Mouse (Mus musculus) liver, postnatal 0 days (tissue): ENCODE measurements around the gene Sgpp1. TPM values are rescaled to one million over a fixed set of nuclear protein-coding genes. Genes with fewer than 3 reads are reported as not detected.

Experiments
- ATAC-seq: fragments of 200-750 bp; cut with Nextera tagmentation; 2 replicates; pipeline ENCODE4 v1.8.0; 2017; ENCODE audit warnings: mild to moderate bottlenecking, moderate library complexity
- DNase-seq: peaks from one replicate; pipeline ENCODE4 v3.0.0-alpha.2; 2016
- H3K27ac ChIP-seq: fragments of 300-500 bp; sonication (generic); 2 replicates; pipeline ENCODE4 v1.5.1; 2014; ENCODE audit warnings: antibody characterized with exemption, moderate library complexity, mild to moderate bottlenecking, low read depth
- H3K27me3 ChIP-seq: fragments of 300-500 bp; sonication (generic); 2 replicates; pipeline ENCODE4 v1.6.1; 2014; ENCODE audit warnings: low read length, control low read depth, mixed read lengths; ENCODE audit not compliant: insufficient read depth
- H3K36me3 ChIP-seq: fragments of 300-500 bp; sonication (generic); replicated peaks from 2 replicates; pipeline ENCODE4 v1.6.1; 2014; ENCODE audit warnings: mild to moderate bottlenecking, control low read depth, low read length, moderate library complexity, mixed read lengths; ENCODE audit not compliant: insufficient read depth
- H3K4me1 ChIP-seq: fragments of 300-500 bp; sonication (generic); 2 replicates; pipeline ENCODE4 v1.6.1; 2014; ENCODE audit warnings: antibody characterized with exemption, mild to moderate bottlenecking, control low read depth; ENCODE audit not compliant: insufficient read depth
- H3K4me2 ChIP-seq: fragments of 300-500 bp; sonication (generic); 2 replicates; pipeline ENCODE4 v1.6.1; 2014; ENCODE audit warnings: low read depth, mild to moderate bottlenecking, low read length, moderate library complexity, mixed read lengths
- H3K4me3 ChIP-seq: fragments of 300-500 bp; sonication (generic); 2 replicates; pipeline ENCODE4 v1.5.1; 2014; ENCODE audit warnings: low read depth, low read length
- H3K9ac ChIP-seq: fragments of 300-500 bp; sonication (generic); replicated peaks from 2 replicates; pipeline ENCODE4 v1.6.1; 2014; ENCODE audit warnings: mild to moderate bottlenecking, moderate library complexity
- H3K9me3 ChIP-seq: fragments of 300-500 bp; sonication (generic); 2 replicates; pipeline ENCODE4 v1.6.1; 2016; ENCODE audit warnings: mild to moderate bottlenecking, control low read depth, low read length, mixed read lengths
- CTCF ChIP-seq: sonication (generic); IDR thresholded peaks from 2 replicates; pipeline ENCODE4 v1.5.1; 2016; ENCODE audit warnings: antibody characterized with exemption, low read depth
- EP300 ChIP-seq: IDR thresholded peaks from 2 replicates; pipeline ENCODE4 v1.6.1; 2016; ENCODE audit warnings: antibody characterized with exemption, low read depth, mild to moderate bottlenecking
- WGBS: fragments of 180-500 bp; shearing (Covaris S2); extraction: QIAGEN DNeasy Blood & Tissue Kit; methylation state at CpG from one replicate; pipeline ENCODE4 v1.1.7; 2014; ENCODE audit not compliant: insufficient replicate concordance; 5-methylcytosine and 5-hydroxymethylcytosine counted together
- polyA plus RNA-seq: library from polyadenylated mRNA; unstranded; fragments of >200 nt; fragmentation: Nextera tagmentation; extraction: Ambion mirVana; gene quantifications from 2 replicates; pipeline ENCODE4 v1.2.1, GENCODE M21; 2015

Sgpp1 gene
- polyA plus RNA-seq, 1 experiment from 2014 or later, result 13.8 TPM

DNA sequence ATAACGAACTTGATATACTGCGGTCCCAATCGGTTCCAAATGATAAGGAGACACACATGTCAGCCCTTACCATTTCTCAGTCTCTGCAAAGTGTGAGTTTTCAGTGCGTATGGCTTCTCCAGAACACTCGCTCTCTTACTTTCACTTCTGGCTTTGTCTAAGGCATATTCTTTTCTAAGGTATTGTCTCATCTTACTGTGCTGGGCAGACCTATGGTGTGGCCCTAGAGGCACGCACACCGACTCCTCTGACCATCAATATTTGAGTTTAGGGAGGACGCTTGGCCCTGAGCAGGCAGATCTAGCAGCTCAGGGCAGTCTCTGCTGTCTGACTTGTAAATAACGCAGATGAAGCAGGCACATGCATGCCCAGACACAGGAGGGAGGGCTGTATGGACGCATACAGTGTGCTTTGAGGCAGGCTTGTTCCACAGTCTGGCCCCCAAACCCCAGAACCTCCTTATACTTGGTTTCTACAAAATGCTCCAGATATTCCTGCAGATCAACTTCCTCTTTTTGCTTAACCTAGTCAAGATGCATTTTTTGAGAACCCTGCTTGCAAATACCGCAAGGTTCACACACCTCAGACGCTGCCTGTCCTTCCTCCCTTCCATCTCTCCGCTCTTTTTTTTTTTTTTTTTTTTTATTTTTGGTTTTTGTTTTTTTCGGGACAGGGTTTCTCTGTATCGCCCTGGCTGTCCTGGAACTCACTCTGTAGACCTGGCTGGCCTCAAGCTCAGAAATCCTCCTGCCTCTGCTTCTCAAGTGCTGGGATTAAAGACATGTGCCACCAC, 8.0 kb downstream of the Sgpp1 start:
- Histone ChIP-seq H3K9ac (no peak overlapping the region), H3K27me3 (no peaks in the 10 kb centered on the region), H3K9me3 (no peaks in the 10 kb centered on the region), H3K4me1 (peaks cover 15% of the 10 kb centered on the region; the same call in 1 of the 2 replicates), H3K36me3 (peaks cover 6% of the 10 kb centered on the region; the same call in 1 of the 2 replicates), H3K4me3 (peak overlapping the region; percentile 7; the same call in 1 of the 2 replicates), H3K27ac (peak overlapping the region; percentile 50; the same call in 1 of the 2 replicates), H3K4me2 (peak overlapping the region; percentile 59)
- DNase-seq, result no peak
- WGBS, result 61% methylated on average over 15 of the region's 15 CpGs
- no peak for ATAC-seq
- TF ChIP-seq EP300 (no peak), CTCF (no peak)

DNA sequence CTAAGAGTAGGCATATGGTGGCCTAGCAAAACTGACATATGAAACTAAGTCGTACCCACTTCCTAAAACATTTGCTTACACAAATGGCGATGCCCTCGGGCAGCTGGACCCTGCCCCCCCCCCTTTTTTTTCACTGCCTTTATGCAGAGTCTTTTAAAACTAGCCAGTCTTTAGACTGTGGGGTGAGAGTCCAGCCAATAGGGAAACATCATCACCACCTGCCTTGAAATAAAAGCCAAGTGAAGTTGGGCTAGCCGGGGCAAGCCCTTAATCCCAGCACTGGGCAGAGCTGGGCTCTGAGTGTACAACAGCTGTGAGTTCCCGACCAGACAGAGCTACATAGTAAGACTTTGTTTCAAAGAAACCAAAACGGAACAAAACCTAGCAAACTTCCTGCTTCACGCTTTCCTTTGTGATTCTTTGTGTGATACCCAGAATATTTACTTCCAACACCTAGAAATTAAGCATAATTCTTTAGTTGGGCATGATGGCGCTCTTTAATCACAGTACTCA, 9.1 kb downstream of the Sgpp1 start:
- Histone ChIP-seq H3K4me1 (peaks cover 12% of the 10 kb centered on the region; the same call in 1 of the 2 replicates), H3K9me3 (no peaks in the 10 kb centered on the region), H3K4me2 (no peak overlapping the region), H3K27ac (peak overlapping the region; percentile 50), H3K4me3 (no peak overlapping the region), H3K9ac (no peak overlapping the region), H3K36me3 (peaks cover 6% of the 10 kb centered on the region; the same call in 1 of the 2 replicates), H3K27me3 (no peaks in the 10 kb centered on the region)
- 65% methylated on average over 8 of the region's 8 CpGs for WGBS
- TF ChIP-seq EP300, result no peak
- DNase-seq, result no peak
- no peak for ATAC-seq

DNA sequence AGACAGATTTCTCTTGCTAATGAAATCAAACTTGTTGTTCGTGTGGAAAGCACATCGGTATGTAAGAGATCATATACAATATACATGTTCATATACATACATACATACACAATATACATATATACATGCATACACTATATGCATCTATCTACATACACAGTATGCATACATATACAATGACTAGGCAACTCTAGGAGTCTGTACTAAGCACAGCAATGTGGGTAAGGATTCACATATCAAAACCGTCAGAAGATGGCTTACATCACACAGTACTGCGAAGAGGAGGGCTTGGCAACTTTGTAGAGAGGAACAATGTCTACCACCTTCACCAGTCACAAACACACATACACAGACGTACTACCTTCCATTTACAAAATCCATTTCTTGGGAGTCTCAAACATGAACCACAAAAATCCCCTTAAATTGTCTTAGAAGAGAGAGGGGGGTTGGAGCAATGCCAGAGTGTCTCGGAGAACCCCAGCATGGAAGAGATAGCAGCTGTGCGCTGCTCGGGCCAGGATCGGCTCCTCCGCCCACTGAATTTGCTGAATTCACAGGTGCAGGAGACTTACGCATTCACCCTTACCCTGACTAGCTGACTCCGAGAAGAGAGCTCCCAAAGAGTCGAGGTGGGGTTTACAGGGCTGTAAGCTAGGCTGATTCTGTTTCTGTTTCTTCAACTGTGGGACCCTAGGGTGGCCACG, 10.8 kb downstream of the Sgpp1 start:
- peak overlapping the region; percentile 13; the same call in 1 of the 2 replicates for H3K4me3 ChIP-seq
- no peaks in the 10 kb centered on the region for H3K27me3 ChIP-seq
- H3K4me2 ChIP-seq, result peak overlapping the region; percentile 60
- DNase-seq (peak; percentile 33), ATAC-seq (peak; percentile 86)
- H3K9ac ChIP-seq, result no peak overlapping the region
- H3K36me3 ChIP-seq, result peaks cover 13% of the 10 kb centered on the region
- WGBS, result 61% methylated on average over 14 of the region's 14 CpGs
- peak overlapping the region; percentile 66; the same call in 1 of the 2 replicates for H3K27ac ChIP-seq
- no peaks in the 10 kb centered on the region for H3K9me3 ChIP-seq
- peaks cover 5% of the 10 kb centered on the region; the same call in 1 of the 2 replicates for H3K4me1 ChIP-seq
- no peak for TF ChIP-seq EP300
- TF ChIP-seq CTCF, result no peak

DNA sequence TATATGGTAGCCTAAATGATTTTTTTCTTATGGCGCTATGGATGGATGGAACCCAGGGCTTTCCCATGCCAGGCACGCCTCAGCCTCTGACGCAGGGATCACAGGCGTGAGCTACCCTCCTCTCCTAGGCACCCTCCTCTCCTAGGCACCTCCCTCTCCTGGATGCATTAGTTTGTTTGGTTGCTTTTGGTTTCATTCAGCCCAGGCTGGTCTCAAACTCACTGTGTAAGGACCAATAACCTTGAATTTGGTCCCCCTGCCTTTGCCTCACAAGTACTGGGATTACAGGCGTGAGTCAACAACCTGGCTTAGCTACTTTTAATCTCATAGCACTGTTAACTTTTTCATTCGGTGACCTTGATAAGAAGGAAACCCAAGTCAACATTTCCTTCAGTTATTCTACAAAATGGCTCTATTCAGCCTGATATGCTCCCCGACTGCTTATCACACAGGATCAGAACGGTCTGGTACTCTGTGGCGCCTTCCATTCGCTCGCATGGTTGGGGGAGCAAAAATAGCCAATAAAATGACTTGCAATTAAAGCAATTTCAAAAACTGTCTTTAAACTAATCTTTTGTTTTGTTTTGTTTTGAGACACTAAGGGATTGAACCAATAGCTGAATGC, 11.6 kb downstream of the Sgpp1 start:
- H3K4me2 ChIP-seq, result peak overlapping the region; percentile 60
- peak; percentile 73 for TF ChIP-seq EP300
- no peak for TF ChIP-seq CTCF
- WGBS, result 62% methylated on average over 11 of the region's 11 CpGs
- no peak for DNase-seq
- H3K4me1 ChIP-seq, result peaks cover 5% of the 10 kb centered on the region; the same call in 1 of the 2 replicates
- peak overlapping the region; percentile 66 for H3K27ac ChIP-seq
- ATAC-seq, result peak; percentile 63
- peak overlapping the region; percentile 13; the same call in 1 of the 2 replicates for H3K4me3 ChIP-seq
- H3K9me3 ChIP-seq, result no peaks in the 10 kb centered on the region
- no peaks in the 10 kb centered on the region for H3K27me3 ChIP-seq
- no peak overlapping the region for H3K9ac ChIP-seq
- peaks cover 13% of the 10 kb centered on the region for H3K36me3 ChIP-seq

DNA sequence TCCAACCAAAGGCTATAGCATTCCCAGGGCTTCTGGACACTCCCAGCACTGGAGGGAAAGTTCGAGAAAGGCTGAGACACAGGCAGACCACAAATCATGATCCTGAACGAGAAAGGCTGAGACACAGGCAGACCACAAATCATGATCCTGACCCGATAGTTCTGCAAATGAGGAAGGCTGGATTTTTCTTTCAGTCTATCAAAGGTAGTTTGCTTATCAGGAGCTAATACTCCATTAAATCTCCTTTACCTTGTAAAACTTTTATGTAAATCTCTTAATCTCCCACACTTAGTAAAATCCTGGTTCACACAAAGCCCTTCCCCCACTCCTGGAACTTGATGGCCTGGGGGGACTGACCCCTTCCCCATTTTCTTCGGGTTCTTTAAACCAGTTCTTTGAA, 13.6 kb downstream of the Sgpp1 start:
- H3K27ac ChIP-seq, result no peak overlapping the region
- TF ChIP-seq CTCF (no peak), EP300 (no peak)
- no peak overlapping the region for H3K4me3 ChIP-seq
- H3K27me3 ChIP-seq, result no peaks in the 10 kb centered on the region
- DNase-seq (no peak), ATAC-seq (no peak)
- no peaks in the 10 kb centered on the region for H3K4me1 ChIP-seq
- peaks cover 9% of the 10 kb centered on the region; the same call in 1 of the 2 replicates for H3K36me3 ChIP-seq
- no peak overlapping the region for H3K9ac ChIP-seq
- H3K4me2 ChIP-seq, result no peak overlapping the region
- 48% methylated on average over 4 of the region's 4 CpGs for WGBS
- H3K9me3 ChIP-seq, result no peaks in the 10 kb centered on the region

DNA sequence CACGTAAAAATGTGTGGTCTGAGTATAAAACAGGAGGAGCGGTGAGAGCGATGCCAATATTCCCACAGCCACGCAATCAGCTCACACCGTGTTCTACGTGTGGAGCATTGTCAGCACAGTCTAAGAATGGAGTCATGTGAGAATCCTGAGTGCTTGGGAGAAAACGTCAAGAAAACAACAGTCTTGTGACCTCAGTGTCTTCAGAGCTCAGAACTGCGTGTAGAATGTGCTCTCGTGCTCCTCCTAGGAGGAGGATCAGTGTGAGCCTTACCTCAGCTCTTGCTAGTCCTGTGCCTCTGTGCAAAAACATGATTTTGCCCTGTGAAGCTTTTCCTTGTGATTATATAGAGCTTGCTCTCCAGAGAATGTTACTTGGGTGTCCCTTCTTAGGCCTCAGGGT, 14.5 kb downstream of the Sgpp1 start:
- Histone ChIP-seq H3K4me1 (no peaks in the 10 kb centered on the region), H3K4me2 (no peak overlapping the region), H3K27me3 (no peaks in the 10 kb centered on the region), H3K9ac (no peak overlapping the region), H3K4me3 (no peak overlapping the region), H3K36me3 (peaks cover 10% of the 10 kb centered on the region), H3K9me3 (no peaks in the 10 kb centered on the region), H3K27ac (no peak overlapping the region)
- TF ChIP-seq CTCF, result no peak
- TF ChIP-seq EP300, result no peak
- DNase-seq (no peak), ATAC-seq (no peak)
- WGBS, result 83% methylated on average over 9 of the region's 9 CpGs
